Mouse (Mus musculus) bone marrow macrophage, adult 2 months (primary cell): ENCODE data around the gene Ms4a4d.

Experiments
- CTCF ChIP-seq: IDR thresholded peaks from 2 replicates; pipeline ENCODE4 v1.5.1; 2012; ENCODE audit warnings: low read depth, mild to moderate bottlenecking, low read length, moderate library complexity
- POLR2A ChIP-seq: IDR thresholded peaks from 2 replicates; pipeline ENCODE4 v1.6.1; 2012; ENCODE audit warnings: mild to moderate bottlenecking, low read depth, low read length, borderline replicate concordance

- no peak for TF ChIP-seq POLR2A
- TF ChIP-seq CTCF: no peak
These were observed 35.8 kb upstream of the Ms4a4d start for GRCm38 (mm10) chr19:11500796-11501195.
